Mouse (Mus musculus) ovary, postnatal 36 days (tissue): ENCODE data around the gene Sh3bp5l.
A peak's percentile ranks its signal among the peaks of the same experiment; 100 is the strongest.
"Not testable (repeated sequence)": the region's sequence is repeated elsewhere in the genome, so short reads cannot be mapped to it uniquely, and the experiment has no call there.

ENCODE experiments used
- DNase-seq: peaks from one replicate; pipeline ENCODE4 v3.0.0; 2022; ENCODE audit warnings: low spot score, mixed read lengths

Gene Sh3bp5l

DNA sequence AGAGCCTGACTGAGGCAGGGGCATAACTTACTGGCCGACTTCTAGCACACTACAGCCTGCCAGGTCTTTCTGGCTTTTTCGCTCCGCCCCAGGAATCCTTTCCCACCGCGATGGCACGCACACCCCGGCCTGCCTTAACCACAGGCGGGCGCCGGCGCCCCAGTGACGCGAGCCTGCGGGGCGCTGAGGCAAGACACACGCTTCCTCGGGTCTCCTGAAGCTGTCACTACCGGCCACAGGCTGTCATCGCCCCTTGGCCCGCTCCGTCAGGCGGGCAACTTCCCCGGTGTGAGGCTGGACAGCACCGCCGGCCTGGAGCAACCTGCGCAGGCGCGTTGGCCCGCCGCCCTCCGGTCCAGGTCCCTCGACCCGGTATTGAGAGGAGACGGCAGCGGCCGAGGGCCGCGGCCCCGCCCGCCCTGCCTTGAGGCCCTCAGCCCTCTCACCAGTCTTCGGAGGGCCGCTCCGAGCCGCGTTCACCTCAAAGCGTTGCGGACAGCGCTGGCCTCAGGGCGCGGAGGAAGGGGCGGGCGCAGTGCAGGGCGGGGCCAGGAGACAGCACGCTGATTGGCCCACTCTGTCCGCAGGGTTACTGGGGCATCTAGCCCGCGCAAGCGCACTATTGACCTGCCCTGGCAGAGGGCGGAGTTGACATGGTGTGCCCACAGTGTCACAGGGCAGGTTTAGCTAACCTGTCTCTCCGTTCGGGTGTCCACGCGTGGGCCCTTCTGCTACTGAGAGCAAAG is 7.5 kb upstream of the Sh3bp5l start:
- DNase-seq = peak; percentile 97

- no peak for DNase-seq
Measured at GRCm38 (mm10) chr11:58323570-58324340, 6.8 kb upstream of the Sh3bp5l start.

GRCm38 (mm10) chr11:58324614-58325229 is 5.8 kb upstream of the Sh3bp5l start:
- no peak for DNase-seq

DNA sequence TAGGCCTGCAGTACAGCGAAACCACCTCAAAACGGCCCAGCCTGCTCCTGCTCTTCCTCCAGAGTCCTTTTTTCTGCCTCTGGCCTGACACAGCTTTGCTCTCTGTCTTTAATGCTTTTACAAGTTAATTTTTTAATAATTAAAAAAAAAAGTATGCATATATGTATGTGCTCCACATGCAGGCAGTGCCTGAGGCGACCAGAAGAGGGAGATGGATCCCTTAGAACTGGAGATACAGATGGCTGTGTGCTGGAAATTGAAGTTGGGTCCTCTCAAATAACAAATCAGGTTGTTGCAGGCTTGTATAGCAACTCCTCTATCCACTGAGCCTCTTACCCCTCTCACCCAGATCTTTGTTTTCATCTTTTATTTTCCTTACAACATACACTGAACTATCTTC is 3.7 kb upstream of the Sh3bp5l start:
- DNase-seq = no peak

- no peak for DNase-seq
Measured at GRCm38 (mm10) chr11:58329906-58330275, 633 bp upstream of the Sh3bp5l start.

- no peak for DNase-seq
Measured at GRCm38 (mm10) chr11:58331149-58331495, 598 bp downstream of the Sh3bp5l start.

DNA sequence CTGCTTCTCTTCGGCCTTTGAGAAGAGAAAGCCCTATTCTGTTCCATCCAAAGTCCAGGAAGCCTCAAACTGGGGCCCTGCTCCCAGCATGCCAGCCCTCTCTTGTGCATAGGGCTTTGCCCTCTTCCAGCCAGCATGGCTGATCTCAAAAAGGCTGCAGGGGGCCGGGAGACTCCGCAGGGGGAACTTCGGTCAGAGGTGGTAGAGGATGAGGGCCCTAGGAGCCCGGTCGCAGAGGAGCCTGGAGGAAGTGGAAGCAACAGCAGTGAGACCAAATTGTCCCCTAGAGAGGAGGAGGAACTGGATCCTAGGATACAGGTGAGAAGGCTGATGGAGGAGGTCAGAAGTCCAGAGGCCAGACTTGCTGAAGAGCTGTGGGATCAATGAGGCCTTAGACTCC is 1.0 kb downstream of the Sh3bp5l start:
- no peak for DNase-seq

DNA sequence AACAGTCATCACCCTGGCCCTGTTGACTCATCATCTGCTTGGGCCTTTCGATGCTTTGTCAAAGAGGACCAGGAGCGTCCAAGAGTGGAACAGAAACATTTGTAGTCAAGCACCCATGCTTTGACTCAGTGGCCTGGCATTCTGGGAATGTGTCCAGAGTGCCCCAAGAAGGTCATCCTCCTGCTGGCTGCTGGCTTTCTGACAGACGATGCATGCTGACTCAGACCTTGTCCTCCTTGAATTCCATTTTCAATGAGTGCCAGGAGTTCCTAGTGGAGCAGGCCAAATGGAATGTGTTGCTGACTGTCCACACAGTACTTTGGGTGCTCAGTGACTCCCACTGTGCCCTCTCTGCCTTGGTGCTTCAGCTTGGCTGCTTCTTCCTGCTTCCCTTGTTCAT is 4.2 kb downstream of the Sh3bp5l start:
- peak; percentile 43 for DNase-seq

- no peak for DNase-seq
Measured at GRCm38 (mm10) chr11:58346745-58347144, 16.2 kb downstream of the Sh3bp5l start.

DNA sequence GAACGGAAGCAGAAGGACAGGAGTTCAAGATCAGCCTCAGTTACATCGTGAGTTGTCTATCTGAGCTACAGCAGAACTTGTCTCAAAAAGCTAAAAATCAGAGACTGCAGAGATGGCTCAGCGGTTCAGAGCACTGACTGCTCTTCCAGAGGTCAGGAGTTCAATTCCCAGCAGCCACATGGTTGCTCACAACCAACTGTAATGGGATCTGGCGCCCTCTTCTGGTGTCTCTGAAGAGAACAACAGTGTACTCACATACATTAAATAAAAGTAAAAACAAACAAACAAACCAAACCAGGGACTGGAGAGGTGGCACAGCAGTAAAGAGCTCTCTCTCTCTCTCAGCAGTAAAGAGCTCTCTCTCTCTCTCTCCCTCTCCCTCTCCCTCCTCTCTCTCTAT is 20.1 kb downstream of the Sh3bp5l start:
- DNase-seq = no peak

DNA sequence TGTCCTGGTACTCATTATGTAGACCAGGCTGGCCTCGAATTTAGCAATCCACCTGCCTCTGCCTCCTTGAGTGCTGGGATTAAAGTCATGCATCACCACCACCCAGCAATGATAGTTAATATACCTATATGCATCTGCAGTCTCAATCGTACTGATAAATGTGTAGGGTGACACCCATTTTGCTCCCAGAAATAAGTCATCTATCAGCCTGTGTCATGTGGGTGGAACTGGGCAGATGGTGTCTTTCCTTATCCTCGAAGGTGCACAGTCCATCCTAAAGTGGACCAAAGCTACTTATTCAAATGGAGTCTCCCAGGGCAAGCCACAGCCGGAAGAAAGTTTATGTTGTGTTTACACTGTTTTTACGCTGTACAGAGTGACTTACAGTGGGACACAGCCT is 20.7 kb downstream of the Sh3bp5l start:
- DNase-seq = no peak

DNA sequence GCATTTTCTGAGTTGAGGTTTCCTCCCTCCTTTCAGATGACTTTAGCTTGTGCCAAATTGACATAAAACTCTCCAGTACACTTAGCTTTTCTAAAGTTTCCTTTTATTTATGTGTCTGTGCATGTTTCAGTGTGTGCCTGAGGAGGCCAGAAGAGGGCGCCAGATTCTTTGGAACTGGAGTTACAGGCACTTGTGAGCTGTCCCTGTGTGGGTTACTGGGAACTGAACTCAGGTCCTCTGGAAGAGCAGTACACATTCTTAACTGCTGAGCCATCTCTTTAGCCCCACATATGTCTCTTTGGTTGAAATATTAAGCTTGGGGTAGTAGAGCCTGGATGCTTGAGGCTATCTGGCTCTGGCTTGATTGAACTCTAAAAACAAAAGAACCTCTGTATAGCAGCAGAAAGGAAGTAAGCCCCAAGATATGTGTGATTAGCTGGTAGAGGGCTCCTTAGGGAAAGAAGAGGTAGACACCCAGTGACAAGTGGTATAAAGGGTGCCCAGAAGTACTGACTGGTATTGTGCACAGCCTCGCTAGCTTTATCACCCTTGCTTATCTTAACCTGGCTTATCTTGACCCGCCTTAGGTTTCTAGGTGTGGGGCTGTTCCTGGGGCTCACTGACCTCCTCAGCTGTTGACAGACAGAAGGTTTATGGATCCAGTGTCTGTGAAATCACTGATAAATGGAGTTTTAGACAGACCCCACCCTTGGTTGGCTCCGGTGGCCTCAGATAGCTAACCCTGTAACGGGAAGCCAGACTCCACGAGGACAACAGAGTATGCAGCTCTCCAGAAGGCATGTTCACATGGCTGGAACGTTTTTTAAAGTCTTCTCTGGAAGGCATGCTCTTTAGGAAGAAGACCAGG is 22.4 kb downstream of the Sh3bp5l start:
- no peak for DNase-seq

DNA sequence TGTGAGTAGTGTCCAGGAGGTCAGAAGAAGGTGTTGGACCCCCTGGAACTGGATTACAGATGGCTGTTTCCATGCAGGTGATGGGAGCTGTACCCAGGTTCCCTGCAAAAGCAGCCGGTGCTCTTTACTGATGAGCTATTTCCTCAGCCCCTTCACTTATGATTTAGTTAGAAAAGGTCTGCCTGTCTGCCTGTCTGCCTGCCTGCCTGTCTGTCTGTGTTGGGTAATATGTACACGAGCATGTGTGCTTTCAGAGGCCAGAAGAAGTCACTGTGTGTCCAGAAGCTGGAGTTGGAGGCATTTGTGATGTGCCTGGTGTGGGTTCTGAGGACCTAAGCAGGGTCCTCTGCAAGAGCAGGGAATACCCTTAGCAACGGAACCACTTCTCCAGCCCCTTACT is 23.2 kb downstream of the Sh3bp5l start:
- no peak for DNase-seq

DNA sequence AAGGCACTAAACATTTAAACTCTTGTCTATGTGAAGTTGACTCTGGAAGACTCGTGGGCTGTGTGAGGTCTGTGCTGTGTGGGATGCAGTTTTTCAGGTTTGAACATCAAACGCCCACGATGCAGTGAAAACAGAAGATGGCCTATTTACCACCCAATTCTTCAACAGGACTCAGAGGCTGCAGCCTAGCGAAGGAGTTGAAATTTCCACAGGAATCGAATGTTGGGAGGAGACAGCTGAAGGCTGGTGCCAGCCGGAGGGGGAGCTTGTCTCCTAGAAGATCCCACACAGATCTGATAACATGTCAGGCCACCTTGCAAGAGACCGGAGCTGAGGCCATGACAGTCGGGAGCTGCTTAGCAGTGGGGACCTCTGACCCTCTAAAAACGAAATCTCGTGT is 24.0 kb downstream of the Sh3bp5l start:
- DNase-seq = no peak

GRCm38 (mm10) chr11:58354927-58355326 is 24.4 kb downstream of the Sh3bp5l start:
- DNase-seq = no peak

DNA sequence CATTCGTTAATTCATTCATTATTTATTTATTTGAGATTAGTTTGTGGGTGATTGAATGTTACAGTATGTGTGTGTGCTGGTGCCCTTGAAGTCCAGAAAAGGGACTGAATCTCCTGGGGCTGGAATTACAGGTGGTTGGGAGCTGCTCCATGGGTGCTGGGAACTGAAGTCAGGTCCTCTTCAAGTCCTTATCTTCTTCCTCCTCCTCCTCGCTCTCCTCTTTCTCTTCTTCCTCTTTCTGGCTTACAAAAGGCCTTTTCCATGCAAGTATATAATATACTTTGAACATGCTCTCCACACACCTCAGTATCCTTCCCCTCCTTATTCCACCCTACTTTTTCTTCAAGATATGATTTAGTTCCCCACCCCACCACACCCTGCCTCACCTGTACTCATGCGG is 26.5 kb downstream of the Sh3bp5l start:
- no peak for DNase-seq

- no peak for DNase-seq
Measured at GRCm38 (mm10) chr11:58357844-58358534, 27.5 kb downstream of the Sh3bp5l start.

- not testable (repeated sequence) for DNase-seq
Measured at GRCm38 (mm10) chr11:58362562-58362961, 32.0 kb downstream of the Sh3bp5l start.

DNA sequence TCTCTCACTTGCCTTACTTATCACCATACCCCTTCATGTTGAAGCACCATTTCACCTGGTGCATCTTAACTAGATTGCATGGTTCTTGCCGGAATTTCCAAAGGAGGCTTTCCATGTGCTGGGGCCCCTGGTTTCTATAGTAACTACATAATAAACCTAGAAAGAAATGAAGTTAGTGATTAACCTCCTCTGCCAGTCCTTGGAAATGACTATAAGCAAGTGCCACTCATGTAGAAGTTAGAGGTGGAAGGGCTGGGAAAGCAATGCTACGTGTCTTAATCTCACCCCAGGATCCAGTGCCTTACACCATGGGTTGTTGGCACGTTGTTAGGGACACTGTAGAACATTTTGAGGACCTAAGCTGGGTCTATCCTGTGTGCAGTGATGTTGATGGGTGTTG is 33.9 kb downstream of the Sh3bp5l start:
- DNase-seq = no peak

DNA sequence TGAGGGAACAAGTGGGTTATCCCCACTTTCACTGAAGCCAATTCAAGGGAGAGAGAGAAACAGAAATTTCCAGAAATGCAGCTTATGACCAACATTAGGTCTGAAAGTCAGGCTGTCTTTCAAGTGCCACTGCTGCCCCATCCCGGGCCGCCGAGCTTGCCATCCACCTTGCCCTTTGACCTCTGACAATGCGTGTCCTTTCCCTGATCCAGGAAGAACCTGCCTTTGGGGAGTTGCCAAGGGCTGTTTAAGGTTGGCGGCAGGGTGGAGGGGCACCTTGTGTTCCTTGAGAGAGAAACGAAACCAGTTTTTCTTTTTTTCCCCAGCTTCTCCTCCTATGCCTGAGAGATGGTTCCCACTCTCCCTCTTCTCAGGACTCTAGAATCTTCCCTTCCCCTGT is 35.7 kb downstream of the Sh3bp5l start:
- DNase-seq = not testable (repeated sequence)

- no peak for DNase-seq
Measured at GRCm38 (mm10) chr11:58377273-58377672, 46.7 kb downstream of the Sh3bp5l start.

DNA sequence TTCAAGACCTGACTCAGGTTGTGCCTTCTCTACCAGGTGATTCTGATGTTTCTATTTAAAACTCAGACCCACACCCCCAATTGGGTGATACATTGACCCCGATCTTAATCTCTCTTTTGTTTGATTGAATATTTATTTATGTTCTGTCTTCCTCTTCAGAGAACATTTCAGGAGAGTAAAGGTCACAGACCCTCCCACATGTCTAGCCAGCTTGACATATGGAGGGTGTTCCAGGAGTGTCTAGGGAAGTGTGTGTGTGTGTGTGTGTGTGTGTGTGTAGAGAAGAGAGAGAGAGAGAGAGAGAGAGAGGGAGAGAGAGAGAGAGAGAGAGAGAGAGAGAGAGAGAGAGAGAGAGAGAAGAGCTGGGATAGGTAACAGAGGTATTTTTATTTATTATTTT is 47.2 kb downstream of the Sh3bp5l start:
- no peak for DNase-seq
